Mouse (Mus musculus) heart, embryonic 13.5 days (tissue): ENCODE measurements around the gene Bcar1. TPM values are rescaled to one million over a fixed set of nuclear protein-coding genes. Genes with fewer than 3 reads are reported as not detected.

Source experiments
- ATAC-seq: fragments of 200-750 bp; cut with Nextera tagmentation; 2 replicates; pipeline ENCODE4 v1.8.0; 2017; ENCODE audit warnings: moderate TSS enrichment; ENCODE audit not compliant: insufficient number of reproducible peaks, low FRiP score, low TSS enrichment; ENCODE audit errors: extremely low read depth
- H3K27ac ChIP-seq: fragments of 300-500 bp; sonication (generic); replicated peaks from 2 replicates; pipeline ENCODE4 v1.5.1; 2015; ENCODE audit warnings: moderate library complexity, mild to moderate bottlenecking, inconsistent platforms
- H3K27me3 ChIP-seq: fragments of 300-500 bp; sonication (generic); replicated peaks from 2 replicates; pipeline ENCODE4 v1.6.1; 2015; ENCODE audit warnings: mild to moderate bottlenecking, inconsistent platforms
- H3K36me3 ChIP-seq: fragments of 300-500 bp; sonication (generic); 2 replicates; pipeline ENCODE4 v1.6.1; 2015; ENCODE audit warnings: mild to moderate bottlenecking, inconsistent platforms
- H3K4me1 ChIP-seq: fragments of 300-500 bp; sonication (generic); 2 replicates; pipeline ENCODE4 v1.6.1; 2015; ENCODE audit warnings: inconsistent platforms
- H3K4me2 ChIP-seq: fragments of 300-500 bp; sonication (generic); 2 replicates; pipeline ENCODE4 v1.6.1; 2015; ENCODE audit warnings: inconsistent platforms, mild to moderate bottlenecking, moderate library complexity
- H3K4me3 ChIP-seq: fragments of 300-500 bp; sonication (generic); 2 replicates; pipeline ENCODE4 v1.5.1; 2015; ENCODE audit warnings: moderate library complexity, mild to moderate bottlenecking, inconsistent platforms
- H3K9ac ChIP-seq: fragments of 300-500 bp; sonication (generic); 2 replicates; pipeline ENCODE4 v1.6.1; 2015; ENCODE audit warnings: inconsistent platforms, mild to moderate bottlenecking, moderate library complexity
- H3K9me3 ChIP-seq: fragments of 300-500 bp; sonication (generic); 2 replicates; pipeline ENCODE4 v1.6.1; 2016; ENCODE audit warnings: inconsistent platforms
- WGBS: fragments of 180-500 bp; shearing (Covaris S2); methylation state at CpG from one replicate; pipeline ENCODE4 v1.1.7; 2015; ENCODE audit warnings: mixed read lengths; 5-methylcytosine and 5-hydroxymethylcytosine counted together
- polyA plus RNA-seq: library from polyadenylated mRNA; unstranded; fragments of >200 nt; fragmentation: Nextera tagmentation; extraction: Ambion mirVana; gene quantifications from 2 replicates; pipeline ENCODE4 v1.2.1, GENCODE M21; 2015

The Bcar1 gene
- polyA plus RNA-seq, 1 experiment from 2014 or later, result 40.2 TPM

- Histone ChIP-seq H3K36me3 (0 out of 2 replicates have a peak, but pooled peaks cover 6% of the 10 kb centered on the region), H3K9ac (peak overlapping the region; percentile 77; the same call in 1 of the 2 replicates), H3K27ac (peak overlapping the region; percentile 98), H3K27me3 (no peaks in the 10 kb centered on the region), H3K9me3 (no peaks in the 10 kb centered on the region), H3K4me2 (0 out of 2 replicates have a peak overlapping the region, but pooled peaks have one; percentile 56), H3K4me3 (no peak overlapping the region), H3K4me1 (peaks cover 80% of the 10 kb centered on the region)
- ATAC-seq, result no peak
- 56% methylated on average over 4 of the region's 4 CpGs for WGBS
Observed at GRCm38 (mm10) chr8:111727553-111727952, 16.1 kb downstream of the Bcar1 start.

- H3K4me1 ChIP-seq, result peaks cover 77% of the 10 kb centered on the region
- no peaks in the 10 kb centered on the region for H3K27me3 ChIP-seq
- no peaks in the 10 kb centered on the region for H3K9me3 ChIP-seq
- peak overlapping the region; percentile 98 for H3K27ac ChIP-seq
- H3K4me2 ChIP-seq, result peak overlapping the region; percentile 56
- H3K36me3 ChIP-seq, result peaks cover 10% of the 10 kb centered on the region
- WGBS, result 26% methylated on average over 7 of the region's 7 CpGs
- H3K9ac ChIP-seq, result peak overlapping the region; percentile 77
- H3K4me3 ChIP-seq, result peak overlapping the region; percentile 3; the same call in 1 of the 2 replicates
- peak; percentile 54; the same call in 1 of the 2 replicates for ATAC-seq
Observed at GRCm38 (mm10) chr8:111726102-111726900, 17.3 kb downstream of the Bcar1 start.

- no peak for ATAC-seq
- Histone ChIP-seq H3K27ac (peak overlapping the region; percentile 59), H3K9ac (0 out of 2 replicates have a peak overlapping the region, but pooled peaks have one; percentile 44), H3K27me3 (no peaks in the 10 kb centered on the region), H3K4me2 (no peak overlapping the region), H3K36me3 (peaks cover 20% of the 10 kb centered on the region), H3K4me3 (no peak overlapping the region), H3K4me1 (peaks cover 77% of the 10 kb centered on the region), H3K9me3 (no peaks in the 10 kb centered on the region)
- WGBS, result 76% methylated on average over 6 of the region's 6 CpGs
Observed at GRCm38 (mm10) chr8:111725341-111725740, 18.3 kb downstream of the Bcar1 start.

GRCm38 (mm10) chr8:111720115-111720544 is 23.5 kb downstream of the Bcar1 start:
- WGBS, result 41% methylated on average over 4 of the region's 4 CpGs
- H3K4me3 ChIP-seq, result no peak overlapping the region
- no peaks in the 10 kb centered on the region for H3K27me3 ChIP-seq
- no peak overlapping the region for H3K4me2 ChIP-seq
- H3K9ac ChIP-seq, result 0 out of 2 replicates have a peak overlapping the region, but pooled peaks have one; percentile 6
- H3K27ac ChIP-seq, result peak overlapping the region; percentile 100
- peaks cover 77% of the 10 kb centered on the region for H3K4me1 ChIP-seq
- H3K9me3 ChIP-seq, result no peaks in the 10 kb centered on the region
- peaks cover 42% of the 10 kb centered on the region for H3K36me3 ChIP-seq
- ATAC-seq, result no peak

GRCm38 (mm10) chr8:111718937-111719336 is 24.7 kb downstream of the Bcar1 start:
- H3K36me3 ChIP-seq, result peaks cover 54% of the 10 kb centered on the region
- peak overlapping the region; percentile 41; the same call in 1 of the 2 replicates for H3K9ac ChIP-seq
- peak overlapping the region; percentile 100 for H3K27ac ChIP-seq
- H3K4me2 ChIP-seq, result no peak overlapping the region
- WGBS, result 36% methylated on average over 5 of the region's 5 CpGs
- H3K27me3 ChIP-seq, result no peaks in the 10 kb centered on the region
- H3K4me1 ChIP-seq, result peaks cover 72% of the 10 kb centered on the region
- no peak for ATAC-seq
- H3K4me3 ChIP-seq, result no peak overlapping the region
- H3K9me3 ChIP-seq, result no peaks in the 10 kb centered on the region

GRCm38 (mm10) chr8:111717866-111718265 is 25.7 kb downstream of the Bcar1 start:
- Histone ChIP-seq H3K36me3 (peaks cover 65% of the 10 kb centered on the region), H3K9ac (peak overlapping the region; percentile 82), H3K27ac (peak overlapping the region; percentile 100), H3K4me3 (no peak overlapping the region), H3K4me1 (peaks cover 70% of the 10 kb centered on the region), H3K9me3 (no peaks in the 10 kb centered on the region), H3K27me3 (no peaks in the 10 kb centered on the region), H3K4me2 (peak overlapping the region; percentile 57)
- 17% methylated on average over 6 of the region's 6 CpGs for WGBS
- no peak for ATAC-seq

- peak overlapping the region; percentile 82 for H3K9ac ChIP-seq
- H3K4me3 ChIP-seq, result no peak overlapping the region
- peak overlapping the region; percentile 100 for H3K27ac ChIP-seq
- no peak for ATAC-seq
- peaks cover 66% of the 10 kb centered on the region for H3K36me3 ChIP-seq
- H3K27me3 ChIP-seq, result no peaks in the 10 kb centered on the region
- H3K9me3 ChIP-seq, result no peaks in the 10 kb centered on the region
- H3K4me2 ChIP-seq, result peak overlapping the region; percentile 57
- peaks cover 70% of the 10 kb centered on the region for H3K4me1 ChIP-seq
- 36% methylated on average over 4 of the region's 4 CpGs for WGBS
Observed at GRCm38 (mm10) chr8:111717488-111717792, 26.2 kb downstream of the Bcar1 start.

GRCm38 (mm10) chr8:111716603-111717487 is 26.8 kb downstream of the Bcar1 start:
- Histone ChIP-seq H3K9ac (peak overlapping the region; percentile 82), H3K4me1 (peaks cover 70% of the 10 kb centered on the region), H3K36me3 (peaks cover 72% of the 10 kb centered on the region), H3K4me3 (peak overlapping the region; percentile 13; the same call in 1 of the 2 replicates), H3K9me3 (no peaks in the 10 kb centered on the region), H3K27me3 (no peaks in the 10 kb centered on the region), H3K27ac (peak overlapping the region; percentile 100), H3K4me2 (peak overlapping the region; percentile 57)
- WGBS, result 18% methylated on average over 10 of the region's 10 CpGs
- ATAC-seq, result peak; percentile 56; the same call in 1 of the 2 replicates

- Histone ChIP-seq H3K27ac (peak overlapping the region; percentile 100), H3K4me2 (no peak overlapping the region), H3K9me3 (no peaks in the 10 kb centered on the region), H3K4me1 (peaks cover 60% of the 10 kb centered on the region), H3K9ac (peak overlapping the region; percentile 82), H3K36me3 (peaks cover 75% of the 10 kb centered on the region), H3K27me3 (no peaks in the 10 kb centered on the region), H3K4me3 (no peak overlapping the region)
- 84% methylated on average over 13 of the region's 13 CpGs for WGBS
- ATAC-seq, result no peak
Observed at GRCm38 (mm10) chr8:111715514-111715913, 28.1 kb downstream of the Bcar1 start.

GRCm38 (mm10) chr8:111714295-111714694 is 29.3 kb downstream of the Bcar1 start:
- peaks cover 75% of the 10 kb centered on the region for H3K36me3 ChIP-seq
- no peak overlapping the region for H3K27ac ChIP-seq
- H3K4me1 ChIP-seq, result peaks cover 48% of the 10 kb centered on the region
- no peaks in the 10 kb centered on the region for H3K9me3 ChIP-seq
- 87% methylated on average over 12 of the region's 12 CpGs for WGBS
- H3K4me2 ChIP-seq, result no peak overlapping the region
- no peak overlapping the region for H3K4me3 ChIP-seq
- no peaks in the 10 kb centered on the region for H3K27me3 ChIP-seq
- no peak for ATAC-seq
- no peak overlapping the region for H3K9ac ChIP-seq

- Histone ChIP-seq H3K27me3 (no peaks in the 10 kb centered on the region), H3K4me1 (peaks cover 43% of the 10 kb centered on the region), H3K27ac (no peak overlapping the region), H3K4me3 (no peak overlapping the region), H3K36me3 (peaks cover 75% of the 10 kb centered on the region), H3K4me2 (no peak overlapping the region), H3K9ac (no peak overlapping the region), H3K9me3 (no peaks in the 10 kb centered on the region)
- WGBS, result 89% methylated on average over 25 of the region's 25 CpGs
- no peak for ATAC-seq
Observed at GRCm38 (mm10) chr8:111713817-111714216, 29.8 kb downstream of the Bcar1 start.
